Mouse (Mus musculus): ENCODE measurements around the gene Fkrp.
A peak's percentile ranks its signal among the peaks of the same experiment; 100 is the strongest.

The Fkrp gene

DNA sequence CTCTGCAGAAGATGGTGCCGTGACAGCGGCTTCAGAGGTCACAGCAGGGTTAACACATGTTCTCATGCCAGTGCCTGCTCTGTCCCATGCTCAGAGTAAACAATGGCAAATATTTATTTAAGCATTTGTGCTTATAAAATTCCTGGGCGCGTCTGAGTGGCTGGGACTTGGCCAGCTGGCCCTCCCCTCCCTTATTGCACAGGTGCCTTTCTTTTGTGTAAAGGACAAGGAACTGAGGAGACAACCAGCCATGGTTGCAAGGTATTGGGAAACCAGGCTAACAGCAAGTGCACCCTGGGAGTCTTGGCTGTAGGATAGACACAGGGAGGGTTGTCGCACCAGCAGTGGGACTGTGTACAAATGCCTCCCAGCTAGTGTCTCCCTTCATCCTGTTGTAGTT lies 24.2 kb downstream of the Fkrp start:
- DNase-seq (ENCODE audit: low read depth, low spot score), result no peak

DNA sequence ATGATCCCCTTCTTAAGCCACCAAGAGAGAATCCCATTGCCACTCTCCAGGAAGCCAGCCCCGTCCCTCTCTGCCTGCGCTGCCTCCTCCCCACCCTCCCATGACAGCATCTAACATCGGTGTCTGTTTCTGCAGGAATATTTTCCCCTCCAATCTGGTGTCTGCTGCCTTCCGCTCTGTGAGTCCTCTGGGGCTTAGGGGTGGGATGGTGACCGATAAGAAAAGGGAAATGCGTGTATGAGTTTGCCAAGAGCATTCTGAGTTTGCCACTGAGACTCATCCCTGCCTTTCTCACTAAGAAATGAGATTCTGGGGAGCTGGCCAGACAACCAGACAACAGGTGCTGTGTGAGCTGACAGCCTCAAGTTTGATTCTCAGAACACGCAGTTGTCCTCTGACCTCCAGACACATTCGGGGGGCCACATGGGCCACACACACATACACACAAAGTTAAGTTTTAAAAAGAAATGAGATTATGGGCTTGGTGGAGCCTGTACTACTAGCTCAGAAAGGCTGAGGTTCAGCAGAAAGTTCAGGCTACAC lies 30.9 kb downstream of the Fkrp start:
- no peak for DNase-seq (ENCODE audit: low read depth, low spot score)

DNA sequence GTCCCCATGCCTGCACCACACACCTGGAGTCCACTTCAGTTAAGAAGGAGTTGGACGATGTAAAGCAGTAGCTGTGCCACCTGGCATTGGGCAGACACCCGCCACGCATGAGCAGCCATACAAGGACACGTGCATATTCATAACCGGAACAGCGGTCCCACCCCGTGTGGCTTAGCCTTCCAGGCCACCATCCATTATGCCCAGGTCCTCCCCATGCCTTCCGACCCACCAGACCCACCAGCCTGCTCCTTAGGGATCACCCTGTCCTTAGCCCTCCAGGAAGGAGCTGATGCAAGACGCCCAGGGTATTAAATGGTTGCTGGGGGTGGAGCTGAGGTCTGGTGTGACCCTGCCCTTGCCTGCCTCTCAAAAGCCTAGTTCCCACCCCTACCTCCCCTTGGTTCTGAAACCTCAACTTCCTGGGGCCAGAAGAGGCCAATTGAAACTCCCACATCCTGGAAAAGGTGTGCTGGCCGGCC lies 32.0 kb downstream of the Fkrp start:
- no peak for DNase-seq (ENCODE audit: low read depth, low spot score)

DNA sequence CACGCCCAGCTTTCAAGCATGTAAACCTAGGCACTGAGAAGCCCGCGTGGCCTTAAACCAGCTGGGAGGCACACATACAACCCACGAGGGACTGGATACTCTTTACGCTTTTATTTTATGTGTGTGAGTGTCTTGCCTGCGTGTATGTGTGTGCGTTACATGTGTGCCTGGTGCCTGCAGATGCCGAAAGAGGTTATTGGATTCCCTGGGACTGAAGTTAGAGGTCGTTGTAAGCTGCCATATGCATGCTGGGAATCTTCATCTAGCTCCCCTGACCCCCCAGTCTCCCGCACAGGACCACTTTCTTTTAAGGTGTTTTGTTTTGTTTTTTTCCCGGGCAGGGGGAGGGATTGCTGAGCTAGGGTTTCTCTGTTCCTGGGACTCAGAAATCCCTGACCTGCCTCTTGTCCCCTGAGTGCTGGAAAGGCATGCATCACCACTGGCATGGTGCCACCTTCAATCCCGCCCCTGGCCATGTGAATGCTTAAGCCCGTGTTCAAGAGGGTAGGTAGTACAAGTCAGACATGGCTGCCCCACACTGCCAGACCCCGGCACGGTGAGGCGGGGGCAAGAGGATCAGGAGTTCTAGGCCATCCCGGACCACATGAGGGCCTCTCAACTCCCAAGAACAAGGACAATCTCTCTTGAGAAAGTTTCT lies 32.6 kb downstream of the Fkrp start:
- DNase-seq (ENCODE audit: low read depth, low spot score), result no peak

DNA sequence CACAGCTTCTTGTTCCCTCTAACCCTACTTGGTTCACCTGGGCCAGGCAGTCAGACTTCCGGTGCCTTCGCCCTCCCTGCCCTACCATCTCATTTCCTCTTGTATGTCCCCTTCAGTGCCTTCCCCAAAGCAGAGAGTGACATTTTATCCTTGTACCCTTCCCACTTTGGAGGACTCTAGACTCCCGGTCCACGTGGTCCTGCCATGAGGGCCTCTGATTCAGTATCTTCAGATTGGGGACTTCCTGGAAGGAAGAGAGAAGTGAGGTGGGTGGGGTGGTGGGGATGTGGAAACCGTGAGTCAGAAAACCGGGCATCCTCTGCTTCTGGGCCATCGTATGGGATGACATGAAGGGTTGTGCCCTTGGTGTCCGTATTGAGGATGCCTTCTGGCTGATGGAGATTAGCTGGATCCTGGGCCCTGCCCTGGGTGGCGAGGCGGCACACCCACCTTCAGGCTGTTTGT lies 33.3 kb downstream of the Fkrp start:
- no peak for DNase-seq (ENCODE audit: low read depth, low spot score)

DNA sequence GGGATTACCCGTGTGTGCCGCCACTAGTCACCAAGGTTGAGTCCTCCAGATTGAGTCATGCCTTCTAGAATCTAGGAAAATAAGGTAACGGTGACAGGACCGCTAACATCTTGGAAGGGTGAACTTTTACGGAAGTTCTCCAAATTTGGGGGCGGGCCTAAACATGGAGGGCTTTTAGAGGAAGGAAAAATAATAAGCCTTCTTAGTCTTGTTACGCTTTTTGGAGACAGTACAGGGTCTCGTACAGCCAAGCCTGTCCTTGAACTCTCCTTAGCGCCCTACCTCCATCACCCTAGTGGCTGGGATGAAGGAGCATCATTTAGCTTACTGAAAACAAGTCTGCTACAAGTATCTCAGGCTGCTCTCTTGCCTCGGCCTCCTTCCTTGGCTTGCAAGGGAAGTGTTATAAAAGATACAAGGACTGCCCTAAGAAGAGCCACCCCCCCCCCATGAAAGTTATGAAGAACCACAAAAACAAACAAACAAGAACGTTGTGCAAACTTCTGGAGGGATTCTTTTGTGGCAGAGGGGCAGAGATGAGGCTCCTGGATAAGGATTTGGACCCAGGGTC lies 33.9 kb downstream of the Fkrp start:
- no peak for DNase-seq (ENCODE audit: low read depth, low spot score)

DNA sequence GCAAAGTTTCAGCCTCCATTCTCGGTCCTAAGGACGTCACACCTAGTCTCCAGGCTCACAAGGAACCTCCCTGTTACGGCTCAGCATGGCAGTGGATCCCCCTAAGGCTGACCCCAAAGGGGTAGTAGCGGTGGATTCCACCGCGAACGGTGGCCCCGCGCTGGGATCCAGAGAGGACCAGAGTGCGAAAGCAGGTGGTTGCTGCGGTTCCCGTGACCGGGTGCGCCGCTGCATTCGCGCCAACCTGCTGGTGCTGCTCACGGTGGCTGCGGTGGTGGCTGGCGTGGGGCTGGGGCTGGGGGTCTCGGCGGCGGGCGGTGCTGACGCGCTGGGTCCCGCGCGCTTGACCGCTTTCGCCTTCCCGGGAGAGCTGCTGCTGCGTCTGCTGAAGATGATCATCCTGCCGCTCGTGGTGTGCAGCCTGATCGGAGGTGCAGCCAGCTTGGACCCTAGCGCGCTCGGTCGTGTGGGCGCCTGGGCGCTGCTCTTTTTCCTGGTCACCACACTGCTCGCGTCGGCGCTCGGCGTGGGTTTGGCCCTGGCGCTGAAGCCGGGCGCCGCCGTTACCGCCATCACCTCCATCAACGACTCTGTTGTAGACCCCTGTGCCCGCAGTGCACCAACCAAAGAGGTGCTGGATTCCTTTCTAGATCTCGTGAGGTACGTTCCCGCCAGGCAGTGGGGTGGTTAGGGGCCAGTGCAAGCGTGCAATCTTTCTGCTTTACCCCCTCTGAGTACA lies 34.5 kb downstream of the Fkrp start:
- DNase-seq (ENCODE audit: low read depth, low spot score), result no peak

DNA sequence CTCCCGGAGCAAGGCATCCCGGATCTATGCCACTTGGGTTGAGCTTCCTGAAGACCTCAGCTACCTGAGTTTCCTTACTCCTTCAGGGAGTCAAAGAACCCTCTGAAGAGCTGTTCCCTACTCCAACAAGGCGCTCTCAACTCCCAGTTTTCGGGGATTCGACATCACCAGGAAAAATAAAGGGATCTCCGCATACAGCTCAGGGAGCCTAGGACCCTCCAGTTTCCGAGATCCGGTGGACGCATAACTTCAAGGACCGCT lies 35.0 kb downstream of the Fkrp start:
- DNase-seq (ENCODE audit: low read depth, low spot score), result no peak

DNA sequence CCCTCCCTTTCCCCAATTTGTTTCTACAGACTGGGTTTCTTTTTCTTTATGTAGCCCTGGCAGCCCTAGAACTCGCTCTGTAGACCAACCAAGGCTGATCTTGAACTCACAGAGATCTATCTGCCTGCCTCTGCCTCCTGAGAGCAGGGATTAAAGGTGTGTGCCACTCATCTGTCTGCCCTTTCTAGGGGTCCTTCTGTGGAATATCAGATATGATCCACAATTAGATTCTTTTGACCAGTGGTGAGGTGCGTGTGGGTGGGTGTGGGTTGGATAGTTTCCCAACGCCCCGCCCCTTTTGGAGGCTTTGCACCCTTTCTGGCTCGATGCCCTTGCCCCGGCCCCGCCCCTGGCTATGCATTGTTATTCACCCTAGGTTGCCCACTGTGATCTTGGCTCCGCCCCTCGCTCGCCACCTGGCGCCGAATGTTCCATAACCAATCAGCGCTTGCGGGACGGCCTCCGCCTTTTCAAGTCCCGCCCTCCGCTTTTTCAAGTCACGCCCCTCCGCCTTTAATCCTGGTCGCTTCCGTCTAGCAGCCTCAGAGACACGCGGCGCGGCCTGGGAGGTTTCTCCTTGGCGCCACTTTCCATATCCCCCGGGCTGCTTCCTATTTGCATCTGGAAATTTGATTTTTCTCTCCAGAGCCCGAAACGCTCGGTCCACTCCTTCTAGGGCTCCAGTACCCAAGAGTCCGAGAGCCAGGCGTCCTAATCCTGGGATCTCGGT lies 35.5 kb downstream of the Fkrp start, which contains the start of gene Slc1a5:
Gene Slc1a5 (plus strand): TSS at position 516 of the 730 bp plus-strand sequence.
- DNase-seq (ENCODE audit: low read depth, low spot score), result peak; percentile 18

DNA sequence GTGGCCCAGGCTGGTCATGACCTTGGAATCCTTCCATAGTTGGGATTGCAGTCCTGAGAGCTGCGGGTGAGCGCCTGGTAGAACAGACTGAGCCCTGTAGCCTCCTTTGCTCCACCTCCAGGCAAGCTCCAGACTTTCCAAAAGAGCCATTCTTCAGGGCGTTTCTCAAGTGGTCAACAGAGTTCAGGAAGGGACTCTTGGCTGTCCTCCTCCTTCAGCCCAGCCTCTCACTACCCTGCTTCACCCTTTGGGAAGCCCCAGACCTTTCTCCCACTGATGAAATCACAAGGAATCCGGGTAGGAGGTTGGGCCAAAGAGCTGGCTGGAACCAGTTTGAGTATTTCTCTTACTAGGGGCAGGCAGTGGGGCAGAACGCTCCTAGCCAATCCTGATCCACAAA lies 36.5 kb downstream of the Fkrp start:
- no peak for DNase-seq (ENCODE audit: low read depth, low spot score)

DNA sequence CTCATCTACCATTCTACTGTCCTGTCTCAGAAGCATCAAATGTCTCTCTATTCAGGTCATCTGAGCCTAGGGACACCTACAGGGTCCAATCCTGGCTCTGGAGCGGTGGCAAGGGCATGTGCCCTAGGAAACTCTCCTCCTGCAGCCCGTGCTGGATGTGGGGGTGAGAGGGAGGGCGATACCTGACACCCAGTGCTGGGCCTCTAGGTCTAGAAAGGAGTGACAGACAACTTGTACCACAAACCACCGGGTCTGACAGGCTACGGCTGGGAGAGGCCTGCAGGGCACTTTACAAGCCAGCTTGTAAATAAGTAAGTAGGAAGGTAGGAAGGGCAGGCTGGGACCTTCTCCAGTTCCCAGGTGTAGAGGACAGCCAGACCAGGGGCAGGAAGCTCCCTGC lies 40.6 kb downstream of the Fkrp start:
- DNase-seq (ENCODE audit: low read depth, low spot score), result no peak

DNA sequence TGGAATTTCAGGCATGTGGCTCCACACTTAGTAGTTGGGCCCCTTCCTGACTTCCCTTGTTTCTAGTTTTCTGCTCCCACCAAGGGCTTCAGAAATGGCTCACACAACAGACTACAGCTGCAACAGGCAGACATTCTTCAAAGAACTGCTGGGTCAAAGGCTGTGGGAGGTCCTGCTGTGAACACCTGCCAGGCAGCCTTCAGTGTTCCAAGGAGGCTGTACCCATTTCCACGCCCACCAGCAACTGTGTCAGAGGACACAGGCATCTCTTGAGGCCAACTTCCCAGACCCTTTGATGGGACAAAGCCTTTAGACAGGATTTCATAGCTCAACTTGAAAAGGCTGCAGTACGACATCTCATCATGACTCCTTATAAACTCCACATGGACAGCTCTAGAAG lies 50.1 kb downstream of the Fkrp start:
- DNase-seq (ENCODE audit: low read depth, low spot score), result no peak

DNA sequence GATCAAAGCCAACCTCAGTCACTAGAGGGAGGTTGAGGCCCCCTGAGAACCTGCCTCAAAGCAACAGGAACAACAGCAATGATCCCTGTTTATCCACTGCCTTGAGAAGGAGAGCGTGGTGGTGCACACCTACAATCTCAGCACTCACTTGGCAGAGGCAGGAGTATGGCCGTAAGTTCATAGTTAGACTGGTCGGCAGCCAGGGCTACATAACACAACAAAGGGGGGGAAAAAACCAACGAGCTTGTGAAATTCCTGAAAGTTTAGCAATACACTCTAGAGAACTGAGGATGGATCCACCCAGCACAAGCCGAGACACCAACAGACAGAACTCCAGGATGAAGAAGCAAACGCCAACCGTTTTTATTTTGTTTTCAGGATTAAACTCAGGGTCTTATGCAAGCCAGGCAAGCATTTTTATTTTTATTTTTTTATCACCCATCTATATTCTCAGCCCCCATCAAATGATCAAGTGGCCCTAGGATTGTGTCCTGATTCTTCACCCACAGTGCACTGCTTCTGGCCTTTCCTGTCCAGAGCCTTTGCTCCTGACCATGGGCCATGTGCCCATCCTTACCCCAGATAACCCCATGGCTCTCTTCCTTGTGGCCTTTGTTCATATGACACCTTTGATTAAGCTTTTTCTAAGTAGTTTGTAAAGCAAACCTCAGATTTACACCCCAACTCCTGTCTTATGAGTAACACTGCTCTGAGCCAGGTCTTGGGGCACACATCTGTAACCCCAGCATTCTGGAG lies 52.9 kb downstream of the Fkrp start:
- no peak for DNase-seq (ENCODE audit: low read depth, low spot score)

DNA sequence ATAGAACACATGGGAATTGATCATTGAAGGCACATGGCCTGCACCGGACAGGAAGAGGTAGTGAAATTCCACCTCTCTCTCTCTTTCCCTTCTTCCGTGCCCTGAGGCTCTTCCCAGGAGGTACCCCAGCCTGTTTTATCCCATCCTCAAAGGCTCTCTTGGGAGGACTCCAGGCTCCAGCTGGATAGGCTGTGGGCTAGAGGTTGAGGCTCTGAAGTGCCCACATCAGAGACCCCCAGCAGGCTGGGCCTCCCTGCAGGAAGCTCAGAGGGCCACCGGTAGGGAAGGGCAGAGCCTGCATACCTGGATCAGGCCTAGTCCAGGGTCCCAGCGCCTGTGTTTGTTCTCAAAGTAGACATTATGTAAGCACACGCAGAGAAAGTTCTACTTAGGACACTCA lies 54.9 kb downstream of the Fkrp start:
- no peak for DNase-seq (ENCODE audit: low read depth, low spot score)

DNA sequence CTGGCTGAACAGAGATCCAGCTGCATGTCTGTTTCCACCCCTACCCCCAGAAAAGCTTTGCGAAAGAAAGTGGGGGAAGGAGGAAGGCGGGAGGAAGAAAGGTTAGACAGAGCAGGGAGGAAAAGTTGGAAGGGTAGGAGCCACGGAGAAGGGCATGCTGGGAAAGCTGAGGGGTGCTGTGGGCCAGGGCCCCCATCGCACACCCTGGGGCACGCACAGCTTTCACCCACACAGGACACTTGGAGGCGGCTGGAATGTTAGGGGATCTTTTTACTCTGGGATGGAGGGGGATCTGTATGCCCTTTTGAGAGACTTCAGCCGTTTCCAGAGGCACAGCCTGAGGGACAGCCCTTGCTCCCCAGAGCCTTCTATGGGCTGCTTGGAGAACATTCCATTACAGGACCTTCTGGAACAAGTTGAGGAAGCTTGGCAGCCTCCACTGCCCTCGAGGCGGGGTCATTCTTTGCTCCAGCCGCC lies 55.5 kb downstream of the Fkrp start:
- no peak for DNase-seq (ENCODE audit: low read depth, low spot score)

DNA sequence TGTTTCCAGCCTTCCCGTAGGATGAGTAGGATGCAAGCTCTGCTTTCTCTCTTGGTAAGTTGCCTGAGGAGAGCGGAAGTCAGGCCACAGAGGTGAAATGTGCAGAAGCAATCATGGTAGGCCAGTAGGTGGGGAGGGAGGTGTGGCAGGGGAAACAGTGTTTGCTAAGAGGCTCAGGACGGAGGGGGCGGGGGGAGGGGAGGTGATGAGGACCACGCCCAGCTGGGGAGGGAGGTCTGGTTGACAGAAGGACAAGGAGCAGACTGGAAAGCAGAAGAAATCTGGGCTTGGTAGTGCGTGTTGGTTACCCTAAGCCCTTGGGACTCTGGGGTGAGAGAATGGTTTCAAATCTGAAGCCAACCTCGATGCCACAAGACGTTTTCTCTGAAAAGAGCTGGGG lies 56.2 kb downstream of the Fkrp start:
- no peak for DNase-seq (ENCODE audit: low read depth, low spot score)
